Mouse (Mus musculus): ENCODE measurements around the gene Hoxa2.

The Hoxa2 gene

GRCm38 (mm10) chr6:52177806-52178205, 13.2 kb upstream of the Hoxa2 start:
- DNase-seq = no peak

- no peak for DNase-seq
Measured at GRCm38 (mm10) chr6:52177061-52177735, 12.6 kb upstream of the Hoxa2 start, which contains the start of gene 5730596B20Rik. 5730596B20Rik (plus strand) TSS chr6:52177498.

- no peak for DNase-seq
Measured at GRCm38 (mm10) chr6:52176391-52176790, 11.8 kb upstream of the Hoxa2 start.

- no peak for DNase-seq
Measured at GRCm38 (mm10) chr6:52175864-52176263, 11.2 kb upstream of the Hoxa2 start.

GRCm38 (mm10) chr6:52174968-52175751, 10.5 kb upstream of the Hoxa2 start:
- no peak for DNase-seq

GRCm38 (mm10) chr6:52173648-52174047, 9.0 kb upstream of the Hoxa2 start:
- no peak for DNase-seq

GRCm38 (mm10) chr6:52172501-52172900, 7.9 kb upstream of the Hoxa2 start:
- DNase-seq = peak; percentile 60

GRCm38 (mm10) chr6:52171938-52172337, 7.3 kb upstream of the Hoxa2 start:
- DNase-seq = no peak

GRCm38 (mm10) chr6:52171331-52171730, 6.7 kb upstream of the Hoxa2 start:
- DNase-seq = no peak

GRCm38 (mm10) chr6:52170898-52171223, 6.2 kb upstream of the Hoxa2 start:
- DNase-seq = no peak

GRCm38 (mm10) chr6:52170166-52170897, 5.7 kb upstream of the Hoxa2 start:
- no peak for DNase-seq

GRCm38 (mm10) chr6:52169499-52170165, 5.0 kb upstream of the Hoxa2 start:
- DNase-seq = no peak

GRCm38 (mm10) chr6:52168191-52169055, 3.8 kb upstream of the Hoxa2 start:
- no peak for DNase-seq

GRCm38 (mm10) chr6:52167736-52168161, 3.1 kb upstream of the Hoxa2 start:
- no peak for DNase-seq

- DNase-seq = no peak
Measured at GRCm38 (mm10) chr6:52167176-52167575, 2.5 kb upstream of the Hoxa2 start.

- DNase-seq = no peak
Measured at GRCm38 (mm10) chr6:52166431-52167077, 1.9 kb upstream of the Hoxa2 start.

GRCm38 (mm10) chr6:52165441-52166370, 1.1 kb upstream of the Hoxa2 start:
- no peak for DNase-seq

GRCm38 (mm10) chr6:52164051-52164625, 493 bp downstream of the Hoxa2 start:
- DNase-seq = no peak

GRCm38 (mm10) chr6:52163366-52164031, 1.1 kb downstream of the Hoxa2 start:
- DNase-seq = no peak

Measured in thymus, postnatal 4 days (tissue).